Mouse (Mus musculus): ENCODE data around the gene Psmd2.
A peak's percentile ranks its signal among the peaks of the same experiment; 100 is the strongest.
"Not testable (repeated sequence)": the region's sequence is repeated elsewhere in the genome, so short reads cannot be mapped to it uniquely, and the experiment has no call there.

Psmd2 gene

GRCm38 (mm10) chr16:20657661-20658060, 6.2 kb downstream of the Psmd2 start:
- DNase-seq (ENCODE audit: low spot score in 2 of 2) = no peak

GRCm38 (mm10) chr16:20668013-20668412, 16.6 kb downstream of the Psmd2 start, which contains the start of gene Eif4g1:
Gene Eif4g1 (plus strand): TSS chr16:20668313.
- DNase-seq (ENCODE audit: low spot score in 2 of 2) = not testable (repeated sequence)

DNA sequence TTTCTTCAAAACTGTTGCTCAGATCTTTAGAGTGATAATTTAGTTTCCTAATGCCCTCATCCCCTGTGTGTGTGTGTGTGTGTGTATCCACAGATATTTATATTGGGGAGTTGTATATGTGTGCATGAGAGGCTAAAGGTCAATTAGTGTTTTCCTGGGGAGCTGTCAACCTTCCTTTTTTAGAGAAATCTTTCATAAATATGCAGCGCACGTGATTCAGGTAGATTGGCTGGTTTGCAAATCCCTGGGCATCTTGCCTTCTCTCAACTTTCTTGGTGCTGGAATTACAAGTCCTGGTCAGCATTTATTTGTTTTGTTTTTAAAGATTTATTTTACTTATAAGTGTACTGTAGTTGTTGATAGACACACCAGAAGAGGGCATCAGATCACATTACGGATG, 18.8 kb downstream of the Psmd2 start:
- no peak for DNase-seq (ENCODE audit: low spot score in 2 of 2)

GRCm38 (mm10) chr16:20671886-20672285, 20.4 kb downstream of the Psmd2 start:
- DNase-seq (ENCODE audit: low spot score in 2 of 2) = no peak

DNA sequence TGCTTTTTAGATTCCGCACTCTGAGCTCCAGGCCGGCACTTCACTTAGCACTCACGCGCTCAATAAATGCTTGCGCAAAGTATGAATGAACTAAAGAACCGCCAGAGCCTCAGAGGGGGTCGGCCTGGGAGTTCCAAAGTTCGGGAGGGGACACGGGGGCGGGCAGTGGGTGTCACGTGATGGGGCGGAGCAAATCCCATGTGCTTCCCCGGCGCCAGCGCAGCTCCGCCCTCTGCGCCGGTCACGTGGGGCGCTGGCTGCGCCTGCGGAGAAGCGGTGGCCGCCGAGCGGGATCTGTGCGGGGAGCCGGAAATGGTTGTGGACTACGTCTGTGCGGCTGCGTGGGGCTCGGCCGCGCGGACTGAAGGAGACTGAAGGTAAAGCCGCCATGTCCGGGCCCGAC, 21.0 kb downstream of the Psmd2 start:
- DNase-seq (ENCODE audit: low spot score in 2 of 2) = peak; percentile 85 to 90

DNA sequence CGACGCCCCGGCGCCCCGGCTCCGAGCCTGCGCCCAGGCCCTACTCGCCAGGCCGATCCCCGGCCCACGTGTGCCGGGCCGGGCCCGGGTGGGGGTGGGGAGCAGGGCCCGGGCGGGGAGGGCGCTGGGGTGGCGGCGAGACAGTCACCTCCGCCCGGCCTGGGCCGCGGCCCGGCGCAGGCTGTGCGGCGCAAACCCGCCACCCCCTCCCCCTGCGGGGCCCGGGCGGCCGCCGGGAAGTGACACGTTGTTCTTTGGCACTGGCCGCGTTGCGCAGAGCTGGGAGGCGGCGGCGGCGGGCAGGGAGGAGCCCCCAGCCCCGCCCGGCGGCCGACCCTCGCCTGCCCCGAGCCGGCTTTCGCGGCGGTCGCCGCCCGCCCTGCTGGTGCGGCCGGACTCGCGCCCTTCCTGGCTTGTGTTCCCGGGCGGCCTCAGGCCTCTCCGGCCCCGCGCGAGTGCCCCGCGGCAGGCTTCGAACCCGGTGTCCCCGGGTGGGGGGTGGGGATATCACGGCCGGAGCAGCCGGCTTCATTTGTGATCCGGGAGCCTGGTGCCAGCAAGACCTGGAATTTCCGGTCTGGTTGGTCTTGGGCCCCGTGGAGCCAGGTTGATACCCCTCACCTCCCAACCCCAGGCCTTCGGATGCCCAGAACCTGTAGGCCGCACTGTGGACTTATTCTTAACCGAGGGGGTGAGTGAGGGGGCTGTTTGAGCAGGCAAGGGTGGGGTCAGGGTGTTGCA, 21.7 kb downstream of the Psmd2 start:
- peak; percentile 20 to 35 for DNase-seq (ENCODE audit: low spot score in 2 of 2)

DNA sequence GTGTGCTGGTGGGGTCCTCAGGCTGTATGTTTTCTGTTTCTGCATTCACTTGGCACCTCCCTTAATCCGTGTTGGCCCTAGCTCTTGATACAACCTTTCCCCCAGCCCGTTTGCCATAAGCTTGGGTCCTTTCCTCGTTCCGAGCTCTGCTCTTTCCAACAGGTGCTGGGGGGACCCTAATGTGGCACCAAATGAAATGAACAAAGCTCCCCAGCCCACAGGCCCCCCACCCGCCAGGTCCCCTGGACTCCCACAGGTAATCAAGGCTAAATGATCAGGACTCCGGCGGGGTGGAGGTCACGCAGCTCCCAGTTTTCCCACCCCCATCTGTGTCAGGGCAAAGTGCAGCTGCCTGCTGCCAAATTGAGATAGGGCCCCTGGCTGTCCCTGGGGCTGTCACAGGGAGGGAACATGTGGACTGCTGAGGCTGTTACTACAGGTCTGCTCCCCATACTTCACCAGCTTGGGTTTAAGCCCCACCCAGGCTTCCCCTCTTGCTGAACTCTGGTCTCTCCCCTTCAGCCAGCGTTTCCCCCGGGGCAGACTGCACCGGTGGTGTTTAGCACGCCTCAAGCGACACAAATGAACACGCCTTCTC, 22.4 kb downstream of the Psmd2 start:
- peak; percentile 22 to 29 for DNase-seq (ENCODE audit: low spot score in 2 of 2)

DNA sequence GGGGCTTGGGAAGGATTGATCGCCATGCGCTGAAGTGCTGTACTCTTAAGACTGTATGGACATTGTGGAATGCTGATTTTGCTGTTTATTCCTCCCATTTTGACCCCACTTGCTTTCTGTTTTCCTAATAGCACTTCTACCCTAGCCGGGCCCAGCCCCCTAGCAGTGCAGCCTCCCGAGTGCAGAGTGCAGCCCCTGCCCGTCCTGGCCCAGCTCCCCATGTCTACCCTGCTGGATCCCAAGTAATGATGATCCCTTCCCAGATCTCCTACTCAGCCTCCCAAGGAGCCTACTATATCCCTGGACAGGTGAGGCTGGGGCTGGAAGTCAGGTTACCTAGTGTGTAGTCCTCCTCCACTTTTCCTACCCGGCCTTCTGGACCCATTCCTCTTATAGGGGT, 23.8 kb downstream of the Psmd2 start:
- no peak for DNase-seq (ENCODE audit: low spot score in 2 of 2)

- DNase-seq (ENCODE audit: low spot score in 2 of 2) = no peak
These were observed 25.2 kb downstream of the Psmd2 start for GRCm38 (mm10) chr16:20676702-20677101.

DNA sequence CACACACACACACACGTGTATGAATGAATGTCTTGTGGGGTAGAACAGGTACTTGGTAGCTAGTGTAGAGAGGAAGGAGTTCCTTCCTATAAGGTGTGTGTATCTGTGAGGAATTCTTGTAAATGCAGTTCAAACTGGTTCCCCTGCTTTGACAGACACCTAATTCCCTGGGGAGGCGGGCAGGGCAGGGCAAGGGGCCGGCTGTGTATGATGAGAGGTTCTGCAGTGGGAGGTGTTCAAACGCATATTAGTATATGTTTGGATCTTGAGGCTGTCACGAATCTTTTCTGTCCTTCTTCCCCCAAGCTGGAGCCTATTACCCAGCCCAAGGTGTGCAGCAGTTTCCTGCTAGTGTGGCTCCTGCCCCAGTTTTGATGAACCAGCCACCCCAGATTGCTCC, 25.9 kb downstream of the Psmd2 start:
- no peak for DNase-seq (ENCODE audit: low spot score in 2 of 2)

GRCm38 (mm10) chr16:20677974-20678675, 26.7 kb downstream of the Psmd2 start:
- DNase-seq (ENCODE audit: low spot score in 2 of 2) = peak; percentile 78 to 85

DNA sequence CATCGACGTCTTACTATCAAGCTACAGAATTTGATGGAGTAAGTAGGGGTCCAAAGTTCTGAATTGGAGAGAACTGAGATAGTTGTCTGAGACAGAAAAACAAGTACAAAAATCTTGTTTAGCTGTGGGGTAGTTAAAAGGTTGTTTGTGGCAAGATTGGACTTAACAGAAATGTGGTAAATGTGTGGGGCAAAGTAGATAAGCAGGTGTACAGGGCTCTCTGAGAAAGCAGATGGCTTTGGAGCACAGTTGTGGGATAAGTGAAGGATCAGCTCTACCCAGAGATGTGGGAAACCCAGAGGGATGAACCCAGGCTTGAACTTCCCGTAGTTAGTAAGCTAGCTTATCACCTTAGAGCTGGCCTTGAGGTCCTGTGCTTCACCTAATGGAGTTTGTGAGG, 39.3 kb downstream of the Psmd2 start:
- DNase-seq (ENCODE audit: low spot score in 2 of 2) = no peak

- no peak for DNase-seq (ENCODE audit: low spot score in 2 of 2)
These were observed 40.2 kb downstream of the Psmd2 start for GRCm38 (mm10) chr16:20691617-20692016.

- no peak for DNase-seq (ENCODE audit: low spot score in 2 of 2)
These were observed 41.0 kb downstream of the Psmd2 start for GRCm38 (mm10) chr16:20692241-20692965.

GRCm38 (mm10) chr16:20693111-20693701, 41.8 kb downstream of the Psmd2 start, which contains the start of gene Fam131a:
Gene Fam131a (plus strand): TSS chr16:20693241.
- peak; percentile 49 to 59 for DNase-seq (ENCODE audit: low spot score in 2 of 2)

- DNase-seq (ENCODE audit: low spot score in 2 of 2) = no peak
These were observed 43.3 kb downstream of the Psmd2 start for GRCm38 (mm10) chr16:20694781-20695180.

DNA sequence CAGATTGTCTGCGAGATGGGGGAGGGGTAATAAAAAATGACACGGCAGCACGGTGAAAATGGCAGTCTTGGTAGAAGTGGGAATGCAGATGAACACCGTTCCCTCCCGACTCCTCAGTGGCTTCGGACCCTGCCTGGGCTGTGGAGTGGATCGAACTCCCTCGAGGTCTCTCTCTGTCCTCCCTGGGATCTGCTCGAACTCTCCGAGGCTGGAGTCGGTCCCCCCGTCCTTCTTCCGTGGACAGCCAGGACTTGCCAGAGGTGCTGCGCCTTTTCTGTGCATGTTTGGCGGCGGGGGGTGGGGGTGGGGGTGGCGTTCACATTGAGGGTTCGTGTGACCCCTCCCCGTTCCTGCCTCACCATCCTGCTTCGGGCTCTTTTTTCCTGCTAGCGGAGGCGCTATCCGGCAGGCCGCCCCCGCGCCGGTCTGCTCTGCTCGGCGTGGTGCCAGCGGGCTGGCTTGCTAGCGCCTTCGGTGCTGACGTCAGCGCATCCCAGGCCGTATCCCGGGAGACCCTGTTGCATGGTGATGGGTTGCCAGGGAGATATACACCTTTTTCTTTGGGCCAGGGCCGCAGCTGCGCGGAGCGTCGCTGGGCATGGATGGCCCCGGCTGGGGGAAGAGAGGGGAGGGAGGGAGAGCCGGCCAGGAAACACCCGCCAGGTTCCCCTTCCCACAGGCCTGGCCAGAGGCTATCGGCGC, 44.3 kb downstream of the Psmd2 start:
- DNase-seq (ENCODE audit: low spot score in 2 of 2) = no peak

DNA sequence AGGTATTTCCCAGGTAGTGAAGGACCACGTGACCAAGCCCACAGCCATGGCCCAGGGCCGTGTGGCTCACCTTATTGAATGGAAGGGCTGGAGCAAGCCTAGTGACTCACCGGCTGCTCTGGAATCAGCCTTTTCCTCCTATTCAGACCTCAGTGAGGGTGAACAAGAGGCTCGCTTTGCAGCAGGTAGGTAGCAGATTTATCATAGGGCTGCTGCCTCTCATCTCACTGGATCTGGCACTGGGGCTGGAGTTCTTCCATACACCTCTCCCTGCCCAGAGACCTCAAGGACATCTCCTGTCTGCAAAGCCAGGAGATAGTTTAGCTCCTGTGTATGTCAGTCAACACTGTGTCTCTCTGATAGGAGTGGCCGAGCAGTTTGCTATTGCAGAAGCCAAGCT, 47.8 kb downstream of the Psmd2 start:
- no peak for DNase-seq (ENCODE audit: low spot score in 2 of 2)

DNA sequence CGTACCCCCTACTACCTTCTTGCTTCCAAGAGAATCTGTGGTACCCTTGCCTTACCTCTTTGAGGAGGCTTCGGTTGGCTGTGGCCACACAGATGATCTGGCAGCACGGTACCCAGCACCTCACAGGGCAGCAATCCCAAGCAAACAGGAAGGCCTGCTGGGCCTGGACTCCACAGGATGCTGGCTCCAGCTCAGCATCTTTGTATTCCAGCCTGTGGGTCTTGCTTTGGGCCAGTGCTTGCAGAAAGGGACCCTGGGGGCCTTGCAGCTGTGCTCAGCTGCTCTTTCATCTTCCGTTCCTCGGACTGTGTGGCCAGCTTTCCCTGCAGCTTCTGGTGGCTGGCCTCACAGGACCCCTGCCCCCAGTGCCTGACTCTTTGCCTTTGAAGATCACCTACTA, 48.6 kb downstream of the Psmd2 start:
- DNase-seq (ENCODE audit: low spot score in 2 of 2) = no peak

DNA sequence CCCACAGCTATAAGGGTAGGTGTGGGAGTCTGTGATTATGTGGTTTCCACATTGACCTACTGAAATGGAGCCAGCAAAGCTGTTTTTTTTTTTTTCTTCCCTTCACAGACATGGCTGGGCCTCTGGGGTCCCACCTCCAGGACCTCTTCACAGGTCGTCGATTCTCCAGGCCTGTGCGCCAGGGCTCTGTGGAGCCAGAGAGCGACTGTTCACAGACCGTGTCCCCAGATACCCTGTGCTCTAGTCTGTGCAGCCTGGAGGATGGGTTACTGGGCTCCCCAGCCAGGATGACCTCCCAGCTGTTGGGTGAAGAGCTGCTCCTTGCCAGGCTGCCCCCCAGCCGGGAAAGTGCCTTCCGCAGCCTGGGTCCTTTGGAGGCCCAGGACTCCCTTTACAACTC, 49.9 kb downstream of the Psmd2 start:
- no peak for DNase-seq (ENCODE audit: low spot score in 2 of 2)

Measured in spleen, postnatal 14 days (tissue).